Mouse (Mus musculus) liver, adult 2 months (tissue): ENCODE measurements around the gene Gm45521. TPM values are rescaled to one million over a fixed set of nuclear protein-coding genes. Genes with fewer than 3 reads are reported as not detected.
A peak's percentile ranks its signal among the peaks of the same experiment; 100 is the strongest.
"Not testable (repeated sequence)": the region's sequence is repeated elsewhere in the genome, so short reads cannot be mapped to it uniquely, and the experiment has no call there.

Experiments used
- DNase-seq: peaks from one replicate; pipeline ENCODE4 v3.0.0-alpha.2; 2011; ENCODE audit warnings: low read depth, low spot score; ENCODE audit errors: extremely low read depth
- H3K27ac ChIP-seq: fragments of 200-500 bp; replicated peaks from 2 replicates; pipeline ENCODE4 v1.5.1; 2012; ENCODE audit warnings: low read depth, mild to moderate bottlenecking, control low read depth, inconsistent platforms, low read length; ENCODE audit not compliant: insufficient read depth
- H3K27me3 ChIP-seq: fragments of 200-500 bp; 2 replicates; pipeline ENCODE4 v1.6.1; 2012; ENCODE audit warnings: mild to moderate bottlenecking, moderate library complexity, low read length, inconsistent platforms; ENCODE audit not compliant: control insufficient read depth, insufficient read depth
- H3K36me3 ChIP-seq: fragments of 200-500 bp; 2 replicates; pipeline ENCODE4 v1.6.1; 2012; ENCODE audit warnings: low read length, inconsistent platforms; ENCODE audit not compliant: control insufficient read depth, insufficient read depth
- H3K4me1 ChIP-seq: fragments of 200-500 bp; 2 replicates; pipeline ENCODE4 v1.6.1; 2011; ENCODE audit warnings: low read length; ENCODE audit not compliant: control insufficient read depth, insufficient read depth
- H3K4me3 ChIP-seq: fragments of 200-500 bp; 2 replicates; pipeline ENCODE4 v1.5.1; 2011; ENCODE audit warnings: low read depth, mild to moderate bottlenecking, control low read depth, low read length, moderate library complexity; ENCODE audit not compliant: insufficient read depth
- H3K79me2 ChIP-seq: fragments of 200-500 bp; 2 replicates; pipeline ENCODE4 v1.6.1; 2012; ENCODE audit warnings: inconsistent platforms, mild to moderate bottlenecking, low read length, moderate library complexity; ENCODE audit not compliant: control insufficient read depth, insufficient read depth
- H3K9ac ChIP-seq: fragments of 200-500 bp; 2 replicates; pipeline ENCODE4 v1.6.1; 2012; ENCODE audit warnings: low read depth, mild to moderate bottlenecking, control low read depth, inconsistent platforms, low read length
- CTCF ChIP-seq: fragments of 200-500 bp; IDR thresholded peaks from 2 replicates; pipeline ENCODE4 v1.5.1; 2011; ENCODE audit warnings: low read depth, low read length, control low read depth
- POLR2A ChIP-seq: fragments of 200-500 bp; IDR thresholded peaks from 2 replicates; pipeline ENCODE4 v1.6.1; 2011; ENCODE audit warnings: low read length, control low read depth; ENCODE audit not compliant: insufficient read depth; ENCODE audit errors: extremely low read depth
- WGBS: fragments of 180-500 bp; shearing (Covaris S2); methylation state at CpG from one replicate; pipeline ENCODE4 v1.1.7; 2018; 5-methylcytosine and 5-hydroxymethylcytosine counted together
- polyA plus RNA-seq: library from polyadenylated mRNA; depleted of rRNA; stranded (reverse); fragments of >200 nt; gene quantifications from 2 replicates; pipeline ENCODE4 v1.2.3, GENCODE M21; 2012
- total RNA-seq: library from RNA; depleted of rRNA; stranded (reverse); fragments of >200 nt; gene quantifications from 2 replicates; pipeline ENCODE4 v1.2.3, GENCODE M21; 2014

Gm45521 gene
- total and polyA plus RNA-seq, 2 experiments, result not detected

- Histone ChIP-seq H3K9ac (peak within 1 kb of the TSS; percentile 77), H3K4me3 (peak within 1 kb of the TSS; percentile 62), H3K27me3 (no peaks in the 10 kb centered on the region), H3K4me1 (peaks cover 17% of the 10 kb centered on the region), H3K79me2 (peaks cover 10% of the 10 kb centered on the region; the same call in 1 of the 2 replicates), H3K27ac (peak within 1 kb of the TSS; percentile 77), H3K36me3 (no peaks in the 10 kb centered on the region)
- peak; percentile 70 for DNase-seq
- TF ChIP-seq POLR2A, result peak; percentile 88
- no peak for TF ChIP-seq CTCF
- WGBS, result 1% methylated on average over 38 of the region's 38 CpGs
Measured at GRCm38 (mm10) chr14:8002432-8003092, 45.5 kb downstream of the Gm45521 start, which contains the start of gene Abhd6. Gene Abhd6, plus strand, starts transcription at chr14:8002902.

GRCm38 (mm10) chr14:8003093-8003670 lies 46.1 kb downstream of the Gm45521 start:
- no peaks in the 10 kb centered on the region for H3K27me3 ChIP-seq
- no peak for DNase-seq
- no peaks in the 10 kb centered on the region for H3K36me3 ChIP-seq
- WGBS, result 1% methylated on average over 23 of the region's 23 CpGs
- peak overlapping the region; percentile 77 for H3K9ac ChIP-seq
- peaks cover 10% of the 10 kb centered on the region; the same call in 1 of the 2 replicates for H3K79me2 ChIP-seq
- peak overlapping the region; percentile 77 for H3K27ac ChIP-seq
- peak overlapping the region; percentile 62 for H3K4me3 ChIP-seq
- TF ChIP-seq CTCF (no peak), POLR2A (no peak)
- H3K4me1 ChIP-seq, result peaks cover 17% of the 10 kb centered on the region

GRCm38 (mm10) chr14:8003727-8004670 lies 46.9 kb downstream of the Gm45521 start:
- Histone ChIP-seq H3K79me2 (peaks cover 18% of the 10 kb centered on the region; the same call in 1 of the 2 replicates), H3K36me3 (no peaks in the 10 kb centered on the region), H3K4me1 (peaks cover 17% of the 10 kb centered on the region), H3K9ac (peak overlapping the region; percentile 77), H3K4me3 (peak overlapping the region; percentile 62; the same call in 1 of the 2 replicates), H3K27ac (peak overlapping the region; percentile 77; the same call in 1 of the 2 replicates), H3K27me3 (no peaks in the 10 kb centered on the region)
- no peak for TF ChIP-seq POLR2A
- TF ChIP-seq CTCF, result no peak
- DNase-seq, result peak; percentile 76
- WGBS, result 12% methylated on average over 18 of the region's 18 CpGs

- not testable (repeated sequence) for H3K4me1 ChIP-seq, H3K27me3 ChIP-seq, H3K4me3 ChIP-seq, H3K36me3 ChIP-seq, DNase-seq, H3K27ac ChIP-seq, H3K9ac ChIP-seq
- 45% methylated on average over 3 of the region's 3 CpGs for WGBS
- H3K79me2 ChIP-seq, result peaks cover 22% of the 10 kb centered on the region; the same call in 1 of the 2 replicates
Measured at GRCm38 (mm10) chr14:8006061-8006460, 49.0 kb downstream of the Gm45521 start.

GRCm38 (mm10) chr14:8007084-8007483 lies 50.0 kb downstream of the Gm45521 start:
- Histone ChIP-seq H3K4me3 (no peak overlapping the region), H3K27me3 (no peaks in the 10 kb centered on the region), H3K36me3 (no peaks in the 10 kb centered on the region), H3K27ac (no peak overlapping the region), H3K79me2 (peaks cover 22% of the 10 kb centered on the region; the same call in 1 of the 2 replicates), H3K4me1 (peaks cover 4% of the 10 kb centered on the region; the same call in 1 of the 2 replicates), H3K9ac (no peak overlapping the region)
- TF ChIP-seq CTCF, result no peak
- TF ChIP-seq POLR2A, result no peak
- no peak for DNase-seq
